Comparison of ENCODE assay signal across 9 mouse cellular contexts in genomic region chr4:34231270-34231669, GRCm38 (mm10).
DNase-seq lines count a peak whose midpoint lies in the region; ATAC-seq lines count a peak whose summit lies in the region.
"Had no signal": no experiment of that assay in that cellular context is flagged by ENCODE, and none has a peak within 500 bp of the region (broad histone marks: within the 10 kb centered on the region; RNA-seq: fewer than 3 reads in every experiment).

No protein-coding gene starts in this region.

- WGBS in intestine, embryonic 16.5 days = 7% methylated on average over 3 of the region's 3 CpGs
- 8% methylated on average over 3 of the region's 3 CpGs for WGBS in midbrain, embryonic 14.5 days

- H3K9me3 ChIP-seq in intestine, embryonic 16.5 days (ENCODE audit: control insufficient read depth, low read length) = no peaks in the 10 kb centered on the region
- H3K9me3 ChIP-seq in midbrain, embryonic 14.5 days (ENCODE audit: control insufficient read depth, low read length) = no peaks in the 10 kb centered on the region
- H3K9me3 ChIP-seq: embryonic facial prominence, embryonic 13.5 days had no signal

- H3K4me1 ChIP-seq in intestine, embryonic 16.5 days (ENCODE audit: control insufficient read depth, insufficient read depth, low read length) = no peaks in the 10 kb centered on the region
- no peaks in the 10 kb centered on the region for H3K4me1 ChIP-seq in midbrain, embryonic 14.5 days (ENCODE audit: control insufficient read depth, insufficient read depth, low read length)

- no peaks in the 10 kb centered on the region for H3K27me3 ChIP-seq in intestine, embryonic 16.5 days (replicated peaks; ENCODE audit: control insufficient read depth, insufficient read depth, low read length)
- H3K27me3 ChIP-seq in midbrain, embryonic 14.5 days (ENCODE audit: control insufficient read depth, insufficient read depth, low read length) = no peaks in the 10 kb centered on the region

- DNase-seq in 3T3-L1 (ENCODE audit: low read depth, low spot score) = peak; percentile 84
- DNase-seq in R1 (ENCODE audit: low read depth, low spot score) = peak; percentile 77
- peak; percentile 88 to 89 for DNase-seq in cerebellum, postnatal 14 days
- peak; percentile 54 to 66 for DNase-seq in frontal cortex, postnatal 25 days (ENCODE audit: low spot score in 2 of 2)
- DNase-seq in left cerebral cortex, postnatal 10 days (ENCODE audit: extremely low spot score in 1 of 2, low spot score in 2 of 2) = peak; percentile 55 to 69
- DNase-seq in midbrain, embryonic 14.5 days = peak; percentile 83
- peak; percentile 2 for DNase-seq in spleen, adult 12 weeks (ENCODE audit: low spot score)

- no peaks in the 10 kb centered on the region for H3K36me3 ChIP-seq in intestine, embryonic 16.5 days (ENCODE audit: control insufficient read depth, insufficient read depth, low read length)
- H3K36me3 ChIP-seq in midbrain, embryonic 14.5 days (ENCODE audit: control insufficient read depth, insufficient read depth, low read length) = no peaks in the 10 kb centered on the region
- H3K36me3 ChIP-seq: embryonic facial prominence, embryonic 13.5 days had no signal

- no peak overlapping the region for H3K27ac ChIP-seq in intestine, embryonic 16.5 days (ENCODE audit: low read length)
- H3K27ac ChIP-seq in midbrain, embryonic 14.5 days (replicated peaks; ENCODE audit: low read depth, low read length) = no peak overlapping the region
- H3K27ac ChIP-seq: embryonic facial prominence, embryonic 13.5 days had no signal

- H3K4me2 ChIP-seq in intestine, embryonic 16.5 days (ENCODE audit: low read depth, low read length) = no peak overlapping the region
- no peak overlapping the region for H3K4me2 ChIP-seq in midbrain, embryonic 14.5 days (ENCODE audit: low read length)
- H3K4me2 ChIP-seq: embryonic facial prominence, embryonic 13.5 days had no signal

- ATAC-seq in intestine, embryonic 16.5 days = peak; percentile 79
- ATAC-seq in midbrain, embryonic 14.5 days (ENCODE audit: low FRiP score, low TSS enrichment) = peak; percentile 87; the same call in 1 of the 2 replicates

- no peak overlapping the region for H3K4me3 ChIP-seq in intestine, embryonic 16.5 days (ENCODE audit: low read length)
- H3K4me3 ChIP-seq in midbrain, embryonic 14.5 days (replicated peaks; ENCODE audit: low read depth, low read length) = no peak overlapping the region
- H3K4me3 ChIP-seq: embryonic facial prominence, embryonic 13.5 days had no signal

- intact Hi-C loops in left cerebral cortex, postnatal 10 days (cut with DNase I) = loop anchor here (5.0 to 10.0 kb wide), 2 partner anchors 306 to 834 kb away; partner anchors contain the start of gene Cnr1

- no peak overlapping the region for H3K9ac ChIP-seq in intestine, embryonic 16.5 days (ENCODE audit: low read depth, low read length)
- H3K9ac ChIP-seq in midbrain, embryonic 14.5 days (replicated peaks; ENCODE audit: low read length) = no peak overlapping the region
- H3K9ac ChIP-seq: embryonic facial prominence, embryonic 13.5 days had no signal

Comparison
In these comparisons a context has a peak if more than half of its experiments do, and no peak if none do; other contexts are left out.
1. DNase-seq: peak in every context shown above with its lines; median percentile 88 in cerebellum, postnatal 14 days; 84 in 3T3-L1; 83 in midbrain, embryonic 14.5 days; 77 in R1; 62 in left cerebral cortex, postnatal 10 days; 60 in frontal cortex, postnatal 25 days; 2 in spleen, adult 12 weeks.